Mouse (Mus musculus) stomach, postnatal 0 days (tissue): ENCODE results near the gene Phf13. TPM values are rescaled to one million over a fixed set of nuclear protein-coding genes. Genes with fewer than 3 reads are reported as not detected.
A peak's percentile ranks its signal among the peaks of the same experiment; 100 is the strongest.

ENCODE experiments used
- ATAC-seq: fragments of 200-750 bp; cut with Nextera tagmentation; 2 replicates; pipeline ENCODE4 v1.8.0; 2017; ENCODE audit not compliant: low FRiP score, low TSS enrichment
- DNase-seq: peaks from one replicate; pipeline ENCODE4 v3.0.0-alpha.2; 2016; ENCODE audit warnings: low spot score
- H3K27ac ChIP-seq: fragments of 300-500 bp; sonication (generic); replicated peaks from 2 replicates; pipeline ENCODE4 v1.5.1; 2014; ENCODE audit warnings: mild to moderate bottlenecking, control low read depth
- H3K27me3 ChIP-seq: fragments of 300-500 bp; sonication (generic); 2 replicates; pipeline ENCODE4 v1.6.1; 2014; ENCODE audit warnings: low read length; ENCODE audit not compliant: control insufficient read depth, insufficient read depth
- H3K36me3 ChIP-seq: fragments of 300-500 bp; sonication (generic); 2 replicates; pipeline ENCODE4 v1.6.1; 2014; ENCODE audit warnings: low read length, mixed read lengths; ENCODE audit not compliant: control insufficient read depth, insufficient read depth
- H3K4me1 ChIP-seq: fragments of 300-500 bp; sonication (generic); replicated peaks from 2 replicates; pipeline ENCODE4 v1.6.1; 2014; ENCODE audit warnings: antibody characterized with exemption; ENCODE audit not compliant: control insufficient read depth, insufficient read depth
- H3K4me2 ChIP-seq: fragments of 300-500 bp; sonication (generic); replicated peaks from 2 replicates; pipeline ENCODE4 v1.6.1; 2014; ENCODE audit warnings: low read depth, mild to moderate bottlenecking, control low read depth, moderate library complexity
- H3K4me3 ChIP-seq: fragments of 300-500 bp; sonication (generic); 2 replicates; pipeline ENCODE4 v1.5.1; 2014; ENCODE audit warnings: low read depth, low read length, control low read depth
- H3K9ac ChIP-seq: fragments of 300-500 bp; sonication (generic); 2 replicates; pipeline ENCODE4 v1.6.1; 2014; ENCODE audit warnings: mild to moderate bottlenecking, low read length, control low read depth, mixed read lengths
- H3K9me3 ChIP-seq: fragments of 300-500 bp; sonication (generic); 2 replicates; pipeline ENCODE4 v1.6.1; 2016; ENCODE audit warnings: low read length; ENCODE audit not compliant: control insufficient read depth
- CTCF ChIP-seq: IDR thresholded peaks from 2 replicates; pipeline ENCODE4 v1.5.1; 2016; ENCODE audit warnings: antibody characterized with exemption, low read depth, mild to moderate bottlenecking, moderate library complexity
- EP300 ChIP-seq: optimal IDR thresholded peaks from 2 replicates; pipeline ENCODE3; 2016; ENCODE audit warnings: antibody characterized with exemption
- WGBS: fragments of 180-500 bp; shearing (Covaris S2); extraction: QIAGEN DNeasy Blood & Tissue Kit; methylation state at CpG from one replicate; pipeline ENCODE4 v1.1.7; 2014; 5-methylcytosine and 5-hydroxymethylcytosine counted together
- polyA plus RNA-seq: library from polyadenylated mRNA; unstranded; fragments of >200 nt; fragmentation: Nextera tagmentation; extraction: Ambion mirVana; gene quantifications from 2 replicates; pipeline ENCODE4 v1.2.1, GENCODE M21; 2015

Phf13 gene
- polyA plus RNA-seq, 1 experiment from 2014 or later, result 12.7 TPM

GRCm38 (mm10) chr4:151948497-151949471 is 47.3 kb downstream of the Phf13 start:
- TF ChIP-seq EP300 (no peak), CTCF (no peak)
- H3K27ac ChIP-seq, result no peak overlapping the region
- no peaks in the 10 kb centered on the region for H3K27me3 ChIP-seq
- H3K4me3 ChIP-seq, result no peak overlapping the region
- no peak overlapping the region for H3K9ac ChIP-seq
- H3K36me3 ChIP-seq, result peaks cover 18% of the 10 kb centered on the region
- no peak for DNase-seq
- no peaks in the 10 kb centered on the region for H3K9me3 ChIP-seq
- 85% methylated on average over 14 of the region's 14 CpGs for WGBS
- 0 out of 2 replicates have a peak, but pooled peaks have one; percentile 53 for ATAC-seq
- no peak overlapping the region for H3K4me2 ChIP-seq
- no peaks in the 10 kb centered on the region for H3K4me1 ChIP-seq

- Histone ChIP-seq H3K27ac (no peak overlapping the region), H3K4me1 (no peaks in the 10 kb centered on the region), H3K9ac (no peak overlapping the region), H3K4me2 (no peak overlapping the region), H3K27me3 (no peaks in the 10 kb centered on the region), H3K9me3 (no peaks in the 10 kb centered on the region), H3K36me3 (no peaks in the 10 kb centered on the region), H3K4me3 (no peak overlapping the region)
- WGBS, result 83% methylated on average over 11 of the region's 11 CpGs
- no peak for ATAC-seq
- no peak for DNase-seq
- no peak for TF ChIP-seq CTCF
- no peak for TF ChIP-seq EP300
These were observed 49.8 kb downstream of the Phf13 start for GRCm38 (mm10) chr4:151946211-151946610.

Other genes starting within 250 kb of the Phf13 start
- gene Camta1, start 134.4 kb downstream of the Phf13 start, polyA plus RNA-seq, result 59.4 and 61.9 TPM in 2 replicates
- gene Dnajc11, start 62.6 kb downstream of the Phf13 start, polyA plus RNA-seq, result 33.0 and 34.5 TPM in 2 replicates
- 22.2 and 23.5 TPM in 2 replicates for gene Thap3, start 7.3 kb downstream of the Phf13 start, polyA plus RNA-seq
- gene Klhl21, start 12.5 kb upstream of the Phf13 start, polyA plus RNA-seq, result 11.2 and 11.9 TPM in 2 replicates
- gene Zbtb48, start 31.4 kb upstream of the Phf13 start, polyA plus RNA-seq, result 10.1 and 10.6 TPM in 2 replicates
- 0.12 and 0.16 TPM in 2 replicates for gene Tas1r1, start 42.3 kb upstream of the Phf13 start, polyA plus RNA-seq
- 11.2 and 12.0 TPM in 2 replicates for gene Nol9, start 43.1 kb upstream of the Phf13 start, polyA plus RNA-seq
- 6.4 and 7.5 TPM in 2 replicates for gene Plekhg5, start 76.2 kb upstream of the Phf13 start, polyA plus RNA-seq
- gene Tnfrsf25, start 119.7 kb upstream of the Phf13 start, polyA plus RNA-seq, result 0.49 and 0.96 TPM in 2 replicates
- 13.8 and 14.4 TPM in 2 replicates for gene Espn, start 156.1 kb upstream of the Phf13 start, polyA plus RNA-seq
- gene Hes2, start 162.6 kb upstream of the Phf13 start, polyA plus RNA-seq, result 0.52 and 0.87 TPM in 2 replicates
- gene Acot7, start 181.9 kb upstream of the Phf13 start, polyA plus RNA-seq, result 51.7 and 55.0 TPM in 2 replicates